Mouse (Mus musculus) kidney, embryonic 16.5 days (tissue): Measurements from ENCODE around the gene Sec24b. TPM values are rescaled to one million over a fixed set of nuclear protein-coding genes. Genes with fewer than 3 reads are reported as not detected.

Source experiments
- ATAC-seq: fragments of 200-750 bp; cut with Nextera tagmentation; 2 replicates; pipeline ENCODE4 v1.8.0; 2017; ENCODE audit warnings: moderate TSS enrichment; ENCODE audit not compliant: low FRiP score, low TSS enrichment
- H3K27ac ChIP-seq: fragments of 300-500 bp; sonication (generic); 2 replicates; pipeline ENCODE4 v1.5.1; 2014; ENCODE audit warnings: low read length
- H3K27me3 ChIP-seq: fragments of 300-500 bp; sonication (generic); 2 replicates; pipeline ENCODE4 v1.6.1; 2014; ENCODE audit warnings: low read length, control low read depth, mixed read lengths; ENCODE audit not compliant: insufficient read depth
- H3K36me3 ChIP-seq: fragments of 300-500 bp; sonication (generic); 2 replicates; pipeline ENCODE4 v1.6.1; 2014; ENCODE audit warnings: low read length, control low read depth, mixed read lengths; ENCODE audit not compliant: insufficient read depth
- H3K4me1 ChIP-seq: fragments of 300-500 bp; sonication (generic); 2 replicates; pipeline ENCODE4 v1.6.1; 2014; ENCODE audit warnings: low read length, control low read depth, mixed read lengths; ENCODE audit not compliant: insufficient read depth
- H3K4me2 ChIP-seq: fragments of 300-500 bp; sonication (generic); replicated peaks from 2 replicates; pipeline ENCODE4 v1.6.1; 2014; ENCODE audit warnings: low read depth, low read length
- H3K4me3 ChIP-seq: fragments of 300-500 bp; sonication (generic); 2 replicates; pipeline ENCODE4 v1.5.1; 2014; ENCODE audit warnings: mild to moderate bottlenecking, low read length
- H3K9ac ChIP-seq: fragments of 300-500 bp; sonication (generic); replicated peaks from 2 replicates; pipeline ENCODE4 v1.6.1; 2014; ENCODE audit warnings: low read length
- H3K9me3 ChIP-seq: fragments of 300-500 bp; sonication (generic); 2 replicates; pipeline ENCODE4 v1.6.1; 2016; ENCODE audit warnings: low read length, control low read depth
- WGBS: fragments of 180-500 bp; shearing (Covaris S2); extraction: QIAGEN DNeasy Blood & Tissue Kit; methylation state at CpG from one replicate; pipeline ENCODE4 v1.1.7; 2014; 5-methylcytosine and 5-hydroxymethylcytosine counted together
- polyA plus RNA-seq: library from polyadenylated mRNA; unstranded; fragments of >200 nt; fragmentation: Nextera tagmentation; extraction: Ambion mirVana; gene quantifications from 2 replicates; pipeline ENCODE4 v1.2.1, GENCODE M21; 2015

Gene Sec24b
- 35.3 and 41.1 TPM in 2 replicates for polyA plus RNA-seq

DNA sequence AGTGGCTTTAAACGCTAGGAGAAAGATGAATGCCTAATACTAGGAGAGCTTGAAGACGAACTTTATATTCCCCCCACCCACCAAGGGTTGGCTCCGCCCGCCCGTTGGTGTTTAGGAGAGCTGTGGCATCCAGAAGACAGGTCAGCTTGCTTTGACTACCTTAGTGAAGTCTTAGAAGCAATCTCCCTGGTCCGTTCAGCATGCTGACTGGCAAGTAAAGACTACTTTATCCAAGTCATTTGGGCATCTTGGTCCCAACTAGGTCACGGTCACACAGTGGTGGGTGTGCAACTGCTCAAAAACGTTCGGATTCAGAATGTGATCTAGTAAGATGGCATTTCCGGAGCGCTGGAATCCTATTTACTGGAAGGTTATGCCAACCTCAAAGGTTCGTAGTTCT lies at the start of gene Sec24b:
Sec24b (minus strand) TSS at position 273 of the 400 bp plus-strand sequence.
- Histone ChIP-seq H3K4me3 (peak within 1 kb of the TSS; percentile 66), H3K4me1 (peaks cover 39% of the 10 kb centered on the region), H3K4me2 (peak within 1 kb of the TSS; percentile 73), H3K9ac (peak within 1 kb of the TSS; percentile 95), H3K36me3 (no peaks in the 10 kb centered on the region), H3K9me3 (no peaks in the 10 kb centered on the region), H3K27me3 (no peaks in the 10 kb centered on the region), H3K27ac (peak within 1 kb of the TSS; percentile 96)
- 8% methylated on average over 12 of the region's 12 CpGs for WGBS
- no peak for ATAC-seq

DNA sequence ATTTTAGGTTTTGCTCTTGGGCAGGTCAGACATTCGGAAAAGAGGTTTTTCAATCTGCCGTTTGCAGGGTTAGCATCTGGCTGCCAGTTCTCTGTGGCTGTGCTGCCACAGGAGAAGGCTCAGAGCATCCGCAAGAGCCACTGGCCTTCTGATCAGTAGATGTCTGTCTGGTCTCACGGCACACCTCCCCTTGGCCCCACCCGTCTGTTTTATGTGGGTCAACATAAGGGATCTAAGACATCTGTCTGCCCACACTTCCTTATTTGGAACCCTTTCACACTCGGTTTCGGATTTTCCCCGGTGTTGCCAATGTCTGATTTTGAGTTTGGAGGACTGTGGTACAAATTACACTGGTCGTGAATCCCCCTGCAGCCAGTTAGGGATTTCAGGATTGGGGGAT lies 43.1 kb upstream of the Sec24b start:
- no peak overlapping the region for H3K9ac ChIP-seq
- H3K9me3 ChIP-seq: no peaks in the 10 kb centered on the region; the same call in 1 of the 2 replicates
- no peaks in the 10 kb centered on the region for H3K4me1 ChIP-seq
- 28% methylated on average over 9 of the region's 9 CpGs for whole genome bisulfite sequencing
- no peak overlapping the region for H3K27ac ChIP-seq
- no peaks in the 10 kb centered on the region for H3K27me3 ChIP-seq
- H3K4me3 ChIP-seq: peak overlapping the region; percentile 7; the same call in 1 of the 2 replicates
- H3K4me2 ChIP-seq: peak overlapping the region; percentile 42
- ATAC-seq: no peak
- no peaks in the 10 kb centered on the region for H3K36me3 ChIP-seq

- Histone ChIP-seq H3K4me3 (no peak overlapping the region), H3K9ac (no peak overlapping the region), H3K36me3 (no peaks in the 10 kb centered on the region), H3K4me2 (no peak overlapping the region), H3K27ac (no peak overlapping the region), H3K9me3 (no peaks in the 10 kb centered on the region; the same call in 1 of the 2 replicates), H3K27me3 (no peaks in the 10 kb centered on the region), H3K4me1 (no peaks in the 10 kb centered on the region)
- 77% methylated on average over 8 of the region's 8 CpGs for WGBS
- no peak for ATAC-seq
Observed at GRCm38 (mm10) chr3:130103486-130103885, 42.1 kb upstream of the Sec24b start.

DNA sequence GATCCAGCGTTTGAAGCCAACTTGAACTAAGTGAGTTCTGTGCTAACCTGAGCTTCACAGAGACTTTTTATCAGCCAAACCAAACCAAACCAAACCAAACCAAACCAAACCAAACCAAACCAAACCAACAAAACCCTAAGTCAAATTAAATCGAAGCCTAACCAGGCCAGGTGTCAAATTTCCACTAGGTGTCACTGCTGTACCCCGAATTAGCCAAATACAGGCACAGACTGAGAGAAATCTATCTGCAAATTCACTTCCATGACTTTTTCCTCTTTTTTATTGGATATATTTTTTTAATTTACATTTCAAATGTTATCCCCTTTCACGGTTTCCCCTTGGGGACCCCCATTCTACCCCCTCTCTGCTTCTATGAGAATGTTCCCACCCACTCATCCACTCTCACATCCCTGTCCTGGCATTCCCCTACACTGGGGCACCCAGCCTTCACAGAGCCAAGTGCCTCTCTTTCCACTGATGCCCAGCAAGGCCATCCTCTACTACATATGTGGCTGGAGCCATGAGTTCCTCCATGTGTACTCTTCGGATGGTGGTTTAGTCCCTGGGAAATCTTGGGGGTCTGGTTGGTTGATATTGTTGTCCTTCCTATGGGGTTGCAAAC lies 33.9 kb upstream of the Sec24b start:
- H3K36me3 ChIP-seq: no peaks in the 10 kb centered on the region
- H3K27me3 ChIP-seq: no peaks in the 10 kb centered on the region
- no peak overlapping the region for H3K27ac ChIP-seq
- no peaks in the 10 kb centered on the region for H3K4me1 ChIP-seq
- 41% methylated on average over 5 of the region's 5 CpGs for WGBS
- no peaks in the 10 kb centered on the region for H3K9me3 ChIP-seq
- no peak overlapping the region for H3K4me3 ChIP-seq
- no peak for ATAC-seq
- H3K4me2 ChIP-seq: no peak overlapping the region
- H3K9ac ChIP-seq: no peak overlapping the region

DNA sequence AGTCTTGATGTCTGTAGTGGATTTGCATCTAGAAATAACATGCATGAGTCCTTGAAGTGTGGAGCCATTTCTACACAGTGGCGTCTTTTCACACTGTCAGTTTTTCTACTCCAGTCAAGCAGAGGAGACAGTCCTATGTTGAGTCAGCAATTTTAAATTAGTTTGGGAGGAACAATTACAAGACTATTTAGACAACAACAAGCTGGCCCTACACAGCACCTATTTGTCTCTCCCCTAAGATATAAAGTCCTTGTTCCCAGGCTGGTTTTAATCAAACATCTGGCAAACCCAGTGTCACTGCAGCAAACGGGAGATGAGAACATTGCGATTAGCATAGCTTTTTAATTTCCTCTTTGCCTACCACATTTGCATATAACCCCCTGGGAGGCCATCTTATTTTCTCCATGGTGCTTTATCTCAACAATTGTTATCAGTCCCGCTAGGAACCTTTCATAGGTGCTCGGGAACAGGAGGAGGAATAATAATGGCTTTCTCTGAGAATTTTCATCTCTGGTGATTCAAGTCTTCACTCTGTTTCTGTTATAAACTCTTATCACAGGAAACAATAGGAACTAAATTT lies 32.9 kb upstream of the Sec24b start:
- ATAC-seq: no peak
- Histone ChIP-seq H3K4me3 (no peak overlapping the region), H3K27ac (no peak overlapping the region), H3K4me2 (no peak overlapping the region), H3K9me3 (no peaks in the 10 kb centered on the region), H3K36me3 (no peaks in the 10 kb centered on the region), H3K27me3 (no peaks in the 10 kb centered on the region), H3K4me1 (no peaks in the 10 kb centered on the region), H3K9ac (no peak overlapping the region)
- 82% methylated on average over 5 of the region's 5 CpGs for WGBS

- no peak for ATAC-seq
- H3K4me3 ChIP-seq: no peak overlapping the region
- H3K9me3 ChIP-seq: 0 out of 2 replicates have a peak, but pooled peaks cover under 1% of the 10 kb centered on the region
- 85% methylated on average over 9 of the region's 9 CpGs for WGBS
- no peak overlapping the region for H3K9ac ChIP-seq
- H3K27me3 ChIP-seq: no peaks in the 10 kb centered on the region
- H3K4me2 ChIP-seq: no peak overlapping the region
- no peaks in the 10 kb centered on the region for H3K4me1 ChIP-seq
- no peaks in the 10 kb centered on the region for H3K36me3 ChIP-seq
- H3K27ac ChIP-seq: no peak overlapping the region
Observed at GRCm38 (mm10) chr3:130090460-130090859, 29.1 kb upstream of the Sec24b start.

GRCm38 (mm10) chr3:130088654-130089053 lies 27.3 kb upstream of the Sec24b start:
- Histone ChIP-seq H3K27me3 (no peaks in the 10 kb centered on the region), H3K4me2 (no peak overlapping the region), H3K4me1 (no peaks in the 10 kb centered on the region), H3K4me3 (no peak overlapping the region), H3K27ac (no peak overlapping the region), H3K9me3 (peaks cover 6% of the 10 kb centered on the region; the same call in 1 of the 2 replicates), H3K36me3 (no peaks in the 10 kb centered on the region), H3K9ac (no peak overlapping the region)
- no peak for ATAC-seq
- WGBS: 88% methylated on average over 9 of the region's 9 CpGs

DNA sequence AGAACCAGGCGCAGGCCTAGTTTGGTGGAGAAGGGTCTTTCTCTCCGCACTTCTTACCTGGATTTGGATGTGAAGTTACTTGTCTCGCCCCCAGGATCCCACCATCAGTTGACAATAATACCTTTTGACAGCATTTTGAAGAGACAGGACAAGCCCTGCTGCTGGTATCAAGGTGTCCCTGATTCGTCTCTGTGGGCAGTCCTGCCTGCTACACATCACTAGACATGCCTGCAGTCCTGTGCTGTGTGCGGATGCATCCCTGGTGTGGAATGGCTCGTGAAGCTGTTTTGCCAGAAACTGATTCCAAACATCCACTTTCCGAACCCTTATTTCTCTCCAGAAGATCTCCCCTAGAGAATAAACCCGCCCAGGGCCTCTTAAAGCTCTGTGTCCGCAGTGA lies 26.1 kb upstream of the Sec24b start:
- Histone ChIP-seq H3K36me3 (no peaks in the 10 kb centered on the region), H3K4me1 (no peaks in the 10 kb centered on the region), H3K4me2 (no peak overlapping the region), H3K9me3 (peaks cover 6% of the 10 kb centered on the region; the same call in 1 of the 2 replicates), H3K9ac (no peak overlapping the region), H3K27me3 (no peaks in the 10 kb centered on the region), H3K27ac (no peak overlapping the region), H3K4me3 (no peak overlapping the region)
- no peak for ATAC-seq
- whole genome bisulfite sequencing: 82% methylated on average over 9 of the region's 9 CpGs

- H3K4me2 ChIP-seq: no peak overlapping the region
- H3K4me3 ChIP-seq: no peak overlapping the region
- no peak overlapping the region for H3K9ac ChIP-seq
- peaks cover 6% of the 10 kb centered on the region; the same call in 1 of the 2 replicates for H3K9me3 ChIP-seq
- no peaks in the 10 kb centered on the region for H3K4me1 ChIP-seq
- no peak overlapping the region for H3K27ac ChIP-seq
- WGBS: 69% methylated on average over 13 of the region's 13 CpGs
- no peak for ATAC-seq
- no peaks in the 10 kb centered on the region for H3K36me3 ChIP-seq
- no peaks in the 10 kb centered on the region; the same call in 1 of the 2 replicates for H3K27me3 ChIP-seq
Observed at GRCm38 (mm10) chr3:130086372-130087080, 25.2 kb upstream of the Sec24b start.

DNA sequence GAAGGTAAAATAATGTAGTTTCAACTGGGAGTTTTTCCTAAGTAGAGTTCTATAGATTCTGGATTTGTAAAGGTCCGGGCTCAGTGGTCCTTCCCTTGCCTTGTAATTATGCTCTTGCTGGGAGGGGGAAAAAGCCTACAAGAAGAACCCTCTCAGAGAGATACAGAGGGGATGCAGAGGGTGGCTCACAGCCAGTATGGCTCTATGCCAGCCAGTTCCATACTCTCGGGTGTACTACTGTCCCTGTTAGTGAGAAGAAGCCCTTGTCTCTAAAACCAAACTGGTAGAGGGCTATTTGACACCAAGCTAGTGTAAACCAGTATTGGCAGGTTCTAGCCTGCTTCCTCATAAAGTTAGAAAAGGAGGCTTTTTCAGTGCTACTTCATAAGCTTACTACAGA lies 22.0 kb upstream of the Sec24b start:
- H3K36me3 ChIP-seq: no peaks in the 10 kb centered on the region
- no peak overlapping the region for H3K9ac ChIP-seq
- H3K4me2 ChIP-seq: no peak overlapping the region
- no peaks in the 10 kb centered on the region; the same call in 1 of the 2 replicates for H3K27me3 ChIP-seq
- no peak overlapping the region for H3K27ac ChIP-seq
- ATAC-seq: no peak
- no peak overlapping the region for H3K4me3 ChIP-seq
- peaks cover 6% of the 10 kb centered on the region; the same call in 1 of the 2 replicates for H3K9me3 ChIP-seq
- H3K4me1 ChIP-seq: no peaks in the 10 kb centered on the region
- 58% methylated on average over 2 of the region's 2 CpGs for WGBS
